Mouse (Mus musculus) liver, embryonic 16.5 days (tissue): ENCODE data around the gene Rnpc3. TPM values are rescaled to one million over a fixed set of nuclear protein-coding genes. Genes with fewer than 3 reads are reported as not detected.
"Not testable (repeated sequence)": the region's sequence is repeated elsewhere in the genome, so short reads cannot be mapped to it uniquely, and the experiment has no call there.

Experiments used
- ATAC-seq: fragments of 200-750 bp; cut with Nextera tagmentation; 2 replicates; pipeline ENCODE4 v1.8.0; 2017; ENCODE audit warnings: low read depth, mild to moderate bottlenecking, moderate number of reproducible peaks, moderate library complexity
- H3K27ac ChIP-seq: fragments of 300-500 bp; sonication (generic); 2 replicates; pipeline ENCODE4 v1.5.1; 2014; ENCODE audit warnings: mild to moderate bottlenecking, low read length
- H3K27me3 ChIP-seq: fragments of 300-500 bp; sonication (generic); 2 replicates; pipeline ENCODE4 v1.6.1; 2014; ENCODE audit warnings: low read depth, low read length, mixed read lengths; ENCODE audit not compliant: control insufficient read depth, insufficient read depth
- H3K36me3 ChIP-seq: fragments of 300-500 bp; sonication (generic); 2 replicates; pipeline ENCODE4 v1.6.1; 2014; ENCODE audit warnings: mild to moderate bottlenecking; ENCODE audit not compliant: control insufficient read depth, insufficient read depth
- H3K4me1 ChIP-seq: fragments of 300-500 bp; sonication (generic); 2 replicates; pipeline ENCODE4 v1.6.1; 2014; ENCODE audit warnings: low read depth, low read length, mixed read lengths; ENCODE audit not compliant: control insufficient read depth
- H3K4me2 ChIP-seq: fragments of 300-500 bp; sonication (generic); 2 replicates; pipeline ENCODE4 v1.6.1; 2014; ENCODE audit warnings: low read depth, low read length, mixed read lengths
- H3K4me3 ChIP-seq: fragments of 300-500 bp; sonication (generic); 2 replicates; pipeline ENCODE4 v1.5.1; 2014; ENCODE audit warnings: low read depth, mild to moderate bottlenecking, low read length
- H3K9ac ChIP-seq: fragments of 300-500 bp; sonication (generic); 2 replicates; pipeline ENCODE4 v1.6.1; 2014; ENCODE audit warnings: low read depth, low read length
- H3K9me3 ChIP-seq: fragments of 300-500 bp; sonication (generic); replicated peaks from 2 replicates; pipeline ENCODE4 v1.6.1; 2016; ENCODE audit warnings: low read length; ENCODE audit not compliant: control insufficient read depth
- WGBS: fragments of 180-500 bp; shearing (Covaris S2); extraction: QIAGEN DNeasy Blood & Tissue Kit; methylation state at CpG from one replicate; pipeline ENCODE4 v1.1.7; 2014; ENCODE audit not compliant: insufficient replicate concordance; 5-methylcytosine and 5-hydroxymethylcytosine counted together
- polyA plus RNA-seq: library from polyadenylated mRNA; unstranded; fragments of >200 nt; fragmentation: Nextera tagmentation; extraction: Ambion mirVana; gene quantifications from 2 replicates; pipeline ENCODE4 v1.2.1, GENCODE M21; 2015

Rnpc3 gene
- 16.2 and 17.6 TPM in 2 replicates for polyA plus RNA-seq

DNA sequence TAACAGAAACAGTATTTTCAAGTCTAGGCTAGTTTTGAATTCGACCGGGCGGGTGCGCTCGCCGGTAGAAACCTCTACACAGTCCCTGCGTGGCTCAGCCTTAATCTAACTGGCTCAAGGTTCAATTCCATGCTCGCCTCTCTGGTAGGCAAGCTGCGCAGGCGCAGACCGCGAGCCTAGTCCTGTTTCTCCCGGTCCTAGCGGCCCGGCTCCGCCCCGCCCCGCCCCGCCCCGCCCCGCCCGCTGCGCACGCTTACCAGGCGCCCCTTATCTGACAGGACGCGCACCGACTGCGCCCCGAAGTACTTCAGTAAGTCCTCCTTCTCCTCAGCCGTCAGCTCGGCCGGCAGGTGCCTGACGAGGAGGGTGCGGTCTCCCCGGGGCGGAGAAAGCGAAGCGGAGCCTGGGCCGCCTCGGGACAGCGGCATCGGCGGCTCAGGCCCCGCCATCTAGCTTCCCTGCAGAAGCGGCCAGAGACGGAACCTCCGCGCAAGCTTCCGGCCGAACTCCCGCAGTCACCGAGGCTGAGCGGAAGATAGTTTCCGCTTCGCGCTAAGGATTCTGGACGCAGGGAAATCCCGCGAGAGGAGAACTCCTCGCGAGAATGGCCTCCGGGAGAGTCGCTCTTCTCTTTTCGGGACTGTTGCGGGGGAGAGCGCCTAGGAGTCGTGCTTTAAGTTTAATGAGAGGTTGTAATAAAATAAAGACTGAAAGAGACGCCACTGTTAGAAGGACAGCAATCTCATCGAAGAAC, at the start of gene Rnpc3:
Rnpc3 (minus strand) TSS at position 544 of the 754 bp plus-strand sequence.
- peak within 1 kb of the TSS; percentile 77 for H3K9ac ChIP-seq
- peaks cover 14% of the 10 kb centered on the region for H3K4me1 ChIP-seq
- ATAC-seq = peak; percentile 95
- H3K36me3 ChIP-seq = no peaks in the 10 kb centered on the region
- H3K27me3 ChIP-seq = no peaks in the 10 kb centered on the region
- peak within 1 kb of the TSS; percentile 72 for H3K4me3 ChIP-seq
- H3K27ac ChIP-seq = peak within 1 kb of the TSS; percentile 99
- H3K9me3 ChIP-seq = no peaks in the 10 kb centered on the region
- under 1% methylated on average over 70 of the region's 70 CpGs for WGBS
- peak within 1 kb of the TSS; percentile 60 for H3K4me2 ChIP-seq

- no peaks in the 10 kb centered on the region for H3K36me3 ChIP-seq
- no peak overlapping the region for H3K4me2 ChIP-seq
- 62% methylated on average over 2 of the region's 2 CpGs for WGBS
- no peaks in the 10 kb centered on the region for H3K4me1 ChIP-seq
- H3K27me3 ChIP-seq = no peaks in the 10 kb centered on the region
- no peak overlapping the region for H3K27ac ChIP-seq
- ATAC-seq = peak; percentile 66; the same call in 1 of the 2 replicates
- no peak overlapping the region for H3K9ac ChIP-seq
- no peaks in the 10 kb centered on the region for H3K9me3 ChIP-seq
- H3K4me3 ChIP-seq = no peak overlapping the region
Measured at GRCm38 (mm10) chr3:113656940-113657339, 27.0 kb upstream of the Rnpc3 start.

DNA sequence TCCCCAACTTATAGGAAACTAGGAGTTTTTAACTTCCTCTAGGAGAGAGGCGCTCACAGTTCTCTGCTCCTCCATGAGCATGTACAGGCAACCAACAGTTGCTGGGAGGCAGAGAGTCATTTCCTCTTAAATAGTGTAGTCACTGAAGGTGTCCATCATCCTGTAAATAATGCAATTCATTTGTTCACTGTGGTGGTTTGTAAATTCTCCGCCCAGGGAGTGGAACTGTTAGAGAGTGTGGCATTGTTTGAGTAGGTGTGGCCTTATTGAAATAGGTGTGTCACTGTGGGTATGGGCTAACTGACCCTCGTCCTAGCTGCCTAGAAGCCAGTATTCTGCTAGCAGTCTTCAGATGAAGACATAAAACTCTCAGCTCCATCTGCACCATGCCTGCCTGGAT, 24.4 kb upstream of the Rnpc3 start:
- 54% methylated on average over 3 of the region's 3 CpGs for WGBS
- Histone ChIP-seq H3K36me3 (no peaks in the 10 kb centered on the region), H3K27me3 (no peaks in the 10 kb centered on the region), H3K9me3 (no peaks in the 10 kb centered on the region), H3K4me2 (no peak overlapping the region), H3K4me1 (no peaks in the 10 kb centered on the region), H3K4me3 (no peak overlapping the region), H3K9ac (no peak overlapping the region), H3K27ac (no peak overlapping the region)
- no peak for ATAC-seq

GRCm38 (mm10) chr3:113651386-113651785, 21.4 kb upstream of the Rnpc3 start:
- 36% methylated on average over 3 of the region's 3 CpGs for WGBS
- not testable (repeated sequence) for H3K4me2 ChIP-seq, H3K9ac ChIP-seq, H3K4me3 ChIP-seq, H3K27me3 ChIP-seq, ATAC-seq, H3K27ac ChIP-seq, H3K9me3 ChIP-seq, H3K4me1 ChIP-seq, H3K36me3 ChIP-seq

- 63% methylated on average over 1 of the region's 1 CpGs for WGBS
- H3K36me3 ChIP-seq = no peaks in the 10 kb centered on the region
- no peak overlapping the region for H3K9ac ChIP-seq
Measured at GRCm38 (mm10) chr3:113639545-113639944, 9.6 kb upstream of the Rnpc3 start.

GRCm38 (mm10) chr3:113634220-113634619, 4.3 kb upstream of the Rnpc3 start:
- Histone ChIP-seq H3K9me3 (no peaks in the 10 kb centered on the region), H3K4me1 (peaks cover 11% of the 10 kb centered on the region), H3K4me3 (no peak overlapping the region), H3K27me3 (no peaks in the 10 kb centered on the region), H3K36me3 (no peaks in the 10 kb centered on the region), H3K27ac (no peak overlapping the region), H3K4me2 (no peak overlapping the region), H3K9ac (no peak overlapping the region)
- ATAC-seq = no peak

More at GRCm38 (mm10) chr3:113639545-113639944, 9.6 kb upstream of the Rnpc3 start:
- H3K27me3 ChIP-seq = no peaks in the 10 kb centered on the region
- no peak overlapping the region for H3K4me3 ChIP-seq
- H3K4me2 ChIP-seq = no peak overlapping the region
- no peak overlapping the region for H3K27ac ChIP-seq
- H3K9me3 ChIP-seq = no peaks in the 10 kb centered on the region
- ATAC-seq = no peak
- no peaks in the 10 kb centered on the region for H3K4me1 ChIP-seq

DNA sequence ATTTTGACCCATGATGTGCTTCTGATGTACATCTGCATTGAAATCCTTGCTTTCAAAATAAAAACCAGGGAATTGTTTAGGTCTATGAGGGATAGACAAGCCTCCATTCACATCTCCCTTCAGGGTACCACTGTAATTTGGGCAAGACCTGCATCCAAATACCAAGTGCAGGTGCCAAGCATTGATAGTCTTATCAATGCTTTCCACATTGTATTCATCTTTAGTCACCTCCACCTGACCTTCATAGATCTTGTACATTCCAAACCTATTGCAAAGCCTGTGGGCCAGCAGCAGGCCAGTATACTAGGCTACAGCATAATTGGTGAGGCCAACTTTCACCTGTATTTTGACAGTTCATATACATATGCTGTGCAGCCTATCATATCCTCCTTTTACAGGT, 1.7 kb upstream of the Rnpc3 start:
- Histone ChIP-seq H3K9me3 (no peaks in the 10 kb centered on the region), H3K4me2 (peak overlapping the region; percentile 60), H3K27ac (no peak overlapping the region; the same call in 1 of the 2 replicates), H3K36me3 (no peaks in the 10 kb centered on the region), H3K4me1 (peaks cover 14% of the 10 kb centered on the region), H3K4me3 (peak overlapping the region; percentile 72), H3K9ac (peak overlapping the region; percentile 77), H3K27me3 (no peaks in the 10 kb centered on the region)
- peak; percentile 4 for ATAC-seq

DNA sequence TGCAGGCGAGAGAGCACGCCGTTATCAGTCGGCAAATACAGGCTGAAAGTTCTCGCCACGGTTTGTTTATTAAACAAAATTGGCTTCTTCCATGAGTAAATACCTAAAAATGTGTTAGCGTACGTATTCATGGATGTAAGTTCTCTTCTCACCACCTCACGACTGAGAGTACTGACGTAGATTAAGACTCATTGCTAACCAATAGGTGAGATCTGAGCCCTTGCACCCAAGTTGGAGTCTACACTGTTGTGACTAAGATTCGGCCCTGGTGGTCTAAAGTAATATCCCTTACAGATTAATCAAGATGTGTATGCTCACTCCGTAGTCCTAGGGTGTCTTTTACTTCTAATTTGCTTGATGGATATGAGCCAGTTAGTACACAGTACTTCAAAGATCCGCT, 615 bp upstream of the Rnpc3 start:
- no peaks in the 10 kb centered on the region for H3K9me3 ChIP-seq
- ATAC-seq = no peak
- H3K4me2 ChIP-seq = peak overlapping the region; percentile 60
- H3K36me3 ChIP-seq = no peaks in the 10 kb centered on the region
- peaks cover 14% of the 10 kb centered on the region for H3K4me1 ChIP-seq
- no peaks in the 10 kb centered on the region for H3K27me3 ChIP-seq
- peak overlapping the region; percentile 72 for H3K4me3 ChIP-seq
- 5% methylated on average over 13 of the region's 13 CpGs for WGBS
- peak overlapping the region; percentile 99 for H3K27ac ChIP-seq
- H3K9ac ChIP-seq = peak overlapping the region; percentile 77

DNA sequence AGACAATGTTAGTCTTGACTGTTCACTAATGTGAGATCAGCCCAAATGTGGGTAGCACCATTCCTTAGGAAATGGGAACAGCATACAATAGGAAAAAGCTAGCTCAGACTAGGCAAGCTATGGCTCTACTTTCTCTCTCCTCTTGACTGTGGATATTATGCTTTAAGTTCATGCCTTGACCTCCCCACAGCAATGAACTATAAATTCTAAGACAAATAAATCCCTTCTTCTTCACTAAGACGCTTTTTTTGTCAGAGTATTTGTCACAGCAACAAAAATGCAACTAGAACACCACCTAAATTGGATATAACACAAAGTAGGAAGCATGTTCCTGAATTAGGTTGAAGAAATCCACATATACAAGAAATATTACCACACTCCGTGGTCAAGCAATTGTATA, 23.4 kb downstream of the Rnpc3 start, which contains the start of gene Amy1:
Amy1 (minus strand) TSS at position 101 of the 400 bp plus-strand sequence.
- H3K36me3 ChIP-seq = peaks cover 13% of the 10 kb centered on the region
- no peak within 1 kb of the TSS for H3K27ac ChIP-seq
- no peak within 1 kb of the TSS for H3K4me2 ChIP-seq
- no peaks in the 10 kb centered on the region for H3K4me1 ChIP-seq
- WGBS = 84% methylated on average over 2 of the region's 2 CpGs
- ATAC-seq = no peak
- H3K27me3 ChIP-seq = no peaks in the 10 kb centered on the region
- H3K4me3 ChIP-seq = no peak within 1 kb of the TSS
- H3K9ac ChIP-seq = no peak within 1 kb of the TSS
- H3K9me3 ChIP-seq = no peaks in the 10 kb centered on the region
